Mouse (Mus musculus) natural killer cell, adult 2 months (primary cell): Measurements from ENCODE around the gene Prr5.
A peak's percentile ranks its signal among the peaks of the same experiment; 100 is the strongest.

ENCODE experiments used
- DNase-seq, 2 experiments: peaks; one replicate each; pipeline ENCODE4 v3.0.0; 2022; ENCODE audit warnings: low spot score in 2 of 2

Gene Prr5

DNA sequence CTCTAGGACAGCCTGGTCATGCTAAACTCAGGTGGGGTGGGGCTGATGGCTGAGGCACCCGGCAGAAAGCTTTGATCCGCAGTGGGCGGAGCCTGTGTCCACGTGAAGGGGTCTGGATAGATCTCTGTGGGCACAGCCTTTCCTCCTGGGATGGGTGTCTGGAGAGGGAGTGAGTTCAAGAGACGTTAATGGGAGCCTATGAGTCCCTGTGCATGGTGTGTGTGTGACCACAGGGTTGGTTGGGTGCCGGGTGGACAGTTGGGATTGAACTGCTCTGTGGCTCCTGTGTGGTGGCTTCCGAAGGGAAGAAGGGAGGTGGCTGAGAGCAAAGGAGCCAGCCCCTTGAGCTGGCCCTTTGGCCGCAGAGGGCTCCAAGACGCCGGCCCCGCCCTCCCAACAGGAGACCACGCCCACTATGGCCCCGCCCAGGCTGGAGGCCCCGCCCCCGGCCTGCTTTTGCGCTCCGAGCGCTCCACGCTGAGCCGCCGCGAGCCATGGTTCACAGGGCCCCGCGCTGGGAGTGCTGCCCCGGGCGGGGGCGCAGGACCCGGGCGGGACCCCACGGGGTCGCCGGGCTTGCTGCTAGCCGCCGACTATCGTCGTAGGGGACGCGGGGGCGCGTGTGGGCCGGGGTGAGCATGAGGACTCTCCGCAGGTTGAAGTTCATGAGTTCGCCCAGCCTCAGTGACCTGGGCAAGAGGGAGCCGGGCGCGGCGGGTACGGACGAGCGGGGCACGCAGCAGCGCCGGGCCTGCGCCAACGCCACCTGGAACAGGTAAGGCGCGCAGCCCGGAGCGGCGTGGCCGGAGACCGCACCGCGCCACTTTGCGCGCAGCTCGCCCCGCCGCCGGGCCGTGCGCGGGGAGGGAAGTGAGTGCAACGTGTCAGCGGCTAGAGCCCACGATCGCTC, 11.4 kb downstream of the Prr5 start:
- DNase-seq, result peak; percentile 89

DNA sequence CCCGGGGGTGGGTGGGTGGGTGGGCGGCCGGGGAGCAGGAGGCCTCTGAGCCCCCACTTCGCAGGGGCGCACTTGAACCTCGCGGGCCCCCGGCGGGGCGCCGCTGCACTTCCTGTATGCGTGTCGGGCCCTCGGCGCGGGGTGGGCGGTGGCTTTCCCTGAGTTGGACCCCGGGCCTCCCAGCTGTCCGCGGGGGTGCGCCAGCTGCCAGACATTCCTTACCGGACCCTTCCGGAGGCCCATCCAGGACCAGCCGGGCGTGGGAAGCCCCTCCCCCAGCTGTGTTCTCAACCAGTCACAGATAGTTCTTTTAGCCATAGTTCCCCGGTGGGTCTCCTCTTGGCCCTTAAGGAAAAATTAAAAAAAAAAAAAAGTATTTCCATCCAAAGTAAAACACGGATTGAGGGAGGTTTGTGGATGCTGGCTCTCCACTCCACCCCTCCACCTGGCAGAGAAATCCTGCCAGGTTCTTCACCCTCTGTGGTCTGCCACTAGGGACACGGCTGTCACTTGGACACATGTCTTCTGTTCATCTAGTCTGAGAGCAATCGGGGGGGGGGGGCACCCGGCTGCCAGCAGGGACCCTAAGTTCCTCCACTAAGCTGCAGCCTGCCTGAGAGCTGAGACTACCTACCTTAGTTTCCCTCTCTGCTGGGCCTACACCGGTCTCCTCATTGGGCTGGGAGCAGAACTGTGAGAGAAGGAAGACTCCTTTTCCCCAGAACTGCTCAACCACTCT, 12.2 kb downstream of the Prr5 start:
- DNase-seq, result no peak

DNA sequence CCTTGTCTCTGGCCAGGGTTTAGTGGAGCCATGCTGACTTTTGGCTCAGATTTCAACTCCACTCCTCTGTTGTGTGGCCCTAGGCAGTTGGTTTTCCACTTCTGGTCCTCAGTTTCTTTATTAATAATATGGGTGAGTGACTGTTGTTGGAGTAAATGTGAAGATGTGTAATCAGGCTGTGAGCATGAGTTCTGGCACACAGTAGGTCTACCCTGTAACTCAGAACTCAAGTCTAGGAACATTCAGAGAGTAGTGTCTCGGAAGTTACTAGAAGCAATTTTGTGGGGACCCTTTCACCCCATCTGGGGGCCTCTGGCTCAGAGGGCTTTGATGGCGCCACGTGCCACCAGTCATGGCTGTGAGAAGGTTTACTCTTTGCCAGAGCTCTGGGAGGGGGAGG, 12.8 kb downstream of the Prr5 start:
- no peak for DNase-seq

DNA sequence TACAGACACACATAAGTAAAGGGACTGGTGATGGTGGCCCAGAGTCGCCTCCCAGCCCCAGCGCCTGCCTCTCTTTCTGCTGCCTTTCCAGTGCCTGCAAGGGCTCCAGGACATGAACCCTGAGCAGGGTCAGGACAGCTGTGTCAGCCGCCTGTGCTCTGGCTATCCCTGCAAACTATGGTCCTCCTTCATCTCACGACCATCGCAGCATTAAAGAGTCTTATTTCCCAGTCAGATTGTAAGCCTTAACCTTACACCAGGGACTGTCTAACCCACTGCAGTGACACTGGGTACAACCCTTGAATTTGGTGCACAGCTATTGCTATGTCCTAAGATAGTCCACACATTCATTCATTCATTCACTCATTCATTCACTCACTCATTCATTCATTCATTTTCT, 13.4 kb downstream of the Prr5 start:
- no peak for DNase-seq

DNA sequence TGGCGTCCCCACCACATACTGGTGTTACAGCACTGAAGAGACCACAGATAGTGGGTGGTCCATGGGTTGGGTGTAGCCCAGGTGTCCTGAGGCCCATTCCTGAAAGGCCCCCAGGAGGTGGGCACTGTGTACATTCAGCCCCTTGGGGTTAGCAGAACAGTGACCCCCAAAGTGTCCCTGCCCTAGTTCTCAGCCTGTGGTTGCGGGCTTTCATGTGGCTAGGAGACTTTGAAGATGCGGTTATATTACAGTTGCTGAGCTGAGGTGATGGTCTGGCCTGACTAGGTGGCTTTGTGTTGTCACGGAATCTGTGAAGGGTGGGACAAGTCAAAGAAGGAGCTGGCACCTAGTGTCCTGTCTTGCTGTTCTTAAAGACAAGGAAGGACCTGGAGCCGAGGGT, 15.1 kb downstream of the Prr5 start:
- DNase-seq, result peak; percentile 57 to 73

DNA sequence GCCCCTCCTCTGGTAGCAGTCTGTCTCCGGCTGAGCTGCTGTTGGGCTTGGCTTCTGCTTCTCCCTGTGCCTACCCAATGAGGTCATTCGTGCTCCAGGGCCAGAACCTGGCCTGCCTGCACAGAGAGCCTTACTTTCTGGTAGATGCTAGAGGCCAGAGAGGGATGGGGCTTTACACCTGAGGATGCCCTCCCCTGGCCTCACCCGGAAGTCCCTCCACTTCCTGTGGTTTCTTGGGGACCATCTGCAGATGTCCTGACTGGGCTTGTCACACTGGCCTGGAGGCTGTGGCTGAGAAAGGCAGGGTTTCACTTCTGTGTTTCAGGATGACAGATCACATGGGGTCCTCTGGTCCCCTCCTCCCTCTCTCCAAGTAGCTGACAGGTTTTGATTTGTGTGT, 16.0 kb downstream of the Prr5 start:
- DNase-seq, result peak; percentile 87 to 90

DNA sequence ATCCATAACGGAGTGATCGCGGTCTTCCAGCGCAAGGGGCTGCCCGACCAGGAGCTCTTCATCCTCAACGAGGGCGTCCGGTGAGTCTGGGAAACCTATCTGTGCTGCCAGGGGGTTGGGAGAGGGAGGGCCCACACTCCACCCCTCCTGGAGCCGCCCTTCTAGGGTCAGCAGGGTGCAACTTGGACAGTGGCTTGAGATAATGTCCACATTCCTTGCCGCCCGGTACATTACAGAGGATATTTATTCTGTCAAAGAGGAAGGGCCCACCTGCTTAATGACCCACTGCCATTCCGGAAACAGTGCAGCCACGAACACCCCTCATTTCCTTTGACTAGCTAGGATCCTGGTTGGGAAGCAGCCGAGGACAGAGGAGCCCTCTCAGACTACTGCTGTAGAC, 18.5 kb downstream of the Prr5 start:
- DNase-seq, result no peak

DNA sequence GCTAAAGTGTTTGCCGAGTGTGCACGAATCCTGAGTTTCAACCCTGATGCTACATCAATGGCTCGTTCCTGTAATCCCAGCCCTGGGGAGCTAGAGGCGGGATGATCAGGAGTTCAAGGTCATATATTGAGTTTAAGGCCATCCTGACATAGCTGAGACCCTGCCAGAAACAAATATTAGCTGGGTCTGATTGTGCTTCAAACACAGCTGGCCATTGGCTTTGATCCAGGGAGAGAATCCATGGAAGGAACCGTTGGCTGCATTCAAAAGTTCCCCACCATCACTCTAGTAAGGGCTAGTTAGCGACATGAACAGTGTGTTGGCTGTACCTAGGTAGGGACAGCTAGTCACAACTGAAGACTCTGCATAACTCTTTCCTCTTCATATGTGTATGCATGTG, 19.9 kb downstream of the Prr5 start:
- no peak for DNase-seq

DNA sequence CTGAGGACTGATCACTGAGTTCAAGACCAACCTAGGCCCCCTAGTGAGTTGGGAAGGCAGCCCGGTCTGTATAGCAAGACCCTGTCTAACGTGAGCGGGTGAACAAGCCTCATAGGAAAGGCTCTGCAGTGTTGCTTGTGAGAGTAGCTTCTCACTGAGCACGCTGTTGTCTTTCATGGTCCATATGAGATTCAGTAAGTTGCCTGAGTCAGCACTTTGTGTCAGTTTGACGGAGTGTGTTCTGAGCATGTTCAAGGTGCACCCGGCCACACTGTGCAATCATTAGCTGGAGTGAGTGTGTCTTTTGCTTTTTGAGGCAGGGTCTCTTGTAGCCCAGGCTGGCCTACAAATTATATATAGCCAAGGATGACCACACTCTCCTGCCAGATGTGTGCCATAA, 22.1 kb downstream of the Prr5 start:
- no peak for DNase-seq

DNA sequence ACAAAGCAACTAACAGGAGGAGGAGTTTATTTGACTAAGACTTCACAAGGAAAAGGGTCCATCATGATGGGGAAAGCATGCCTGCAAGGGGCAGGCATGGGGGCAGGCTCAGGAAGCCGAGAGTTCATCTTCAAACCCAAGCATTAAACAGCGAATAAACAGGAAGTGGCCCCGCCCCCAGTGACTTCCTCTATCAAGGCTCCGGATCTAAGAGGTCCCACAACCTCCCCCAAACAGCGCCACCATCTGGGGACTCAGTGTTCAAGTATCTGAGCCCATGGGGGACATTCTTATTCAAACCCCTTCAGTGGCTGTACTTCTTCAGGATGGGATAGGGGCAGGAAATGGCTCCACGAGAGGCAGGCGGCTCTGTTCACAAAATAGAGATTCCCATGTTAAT, 23.2 kb downstream of the Prr5 start:
- DNase-seq, result peak in 1 of 2 experiments; percentile 67

DNA sequence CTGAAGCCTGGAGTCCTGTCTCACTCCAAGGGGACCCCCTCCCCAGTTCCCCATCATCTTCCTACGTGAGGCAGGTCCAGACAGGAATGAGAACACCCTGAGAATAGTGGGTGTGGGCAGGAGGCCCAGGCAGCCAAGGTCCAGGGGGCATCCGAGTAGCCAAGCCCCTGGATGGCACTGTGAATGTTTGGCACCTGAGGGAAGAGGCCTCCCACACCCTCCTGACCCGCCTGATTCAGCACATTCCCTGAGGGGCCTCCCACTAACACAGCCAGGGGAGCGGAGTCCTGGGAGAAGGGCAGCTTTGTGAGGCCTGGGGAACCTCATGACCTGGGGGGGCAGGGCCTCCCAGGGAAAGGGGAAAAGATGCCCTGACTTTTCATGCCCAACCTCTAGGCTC, 26.6 kb downstream of the Prr5 start:
- DNase-seq, result no peak

DNA sequence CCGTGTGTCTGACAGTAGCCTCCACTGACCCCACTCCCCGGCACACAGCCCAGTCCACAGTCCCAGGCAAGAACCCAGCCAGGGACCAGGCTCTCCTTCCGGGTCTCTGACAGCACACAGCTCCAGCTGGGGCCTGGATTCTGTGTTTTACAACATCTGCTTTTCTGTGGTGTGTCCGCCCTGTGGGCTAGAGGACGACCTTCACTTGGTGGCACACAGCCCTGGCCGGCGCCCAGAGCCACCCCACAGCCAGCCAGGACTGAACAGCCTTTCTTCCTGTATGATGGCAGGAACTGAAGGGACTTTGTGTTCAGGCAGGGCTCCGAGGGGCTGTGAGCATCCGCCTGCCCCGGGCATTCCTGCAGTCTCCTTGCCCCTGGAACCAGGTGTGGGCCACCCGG, 28.2 kb downstream of the Prr5 start:
- no peak for DNase-seq

DNA sequence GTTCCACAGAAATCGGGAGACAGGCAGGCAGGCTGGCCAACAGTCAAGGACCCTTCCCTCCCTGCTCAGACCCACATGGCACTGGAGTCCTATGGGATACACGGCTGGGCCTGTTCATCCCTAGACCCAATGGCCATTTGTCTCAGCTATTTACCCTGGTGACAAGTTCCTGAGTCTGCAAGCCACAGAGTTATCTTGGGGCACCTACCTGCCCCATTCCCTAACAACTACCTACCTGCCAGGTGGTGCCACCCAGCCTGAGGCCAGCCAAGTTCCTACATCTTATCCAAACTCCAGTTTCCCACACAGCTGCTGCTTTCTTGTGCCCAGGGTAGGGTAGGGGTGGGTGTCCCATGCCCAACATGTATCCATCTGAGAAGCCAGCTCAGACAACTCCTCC, 28.8 kb downstream of the Prr5 start:
- no peak for DNase-seq

DNA sequence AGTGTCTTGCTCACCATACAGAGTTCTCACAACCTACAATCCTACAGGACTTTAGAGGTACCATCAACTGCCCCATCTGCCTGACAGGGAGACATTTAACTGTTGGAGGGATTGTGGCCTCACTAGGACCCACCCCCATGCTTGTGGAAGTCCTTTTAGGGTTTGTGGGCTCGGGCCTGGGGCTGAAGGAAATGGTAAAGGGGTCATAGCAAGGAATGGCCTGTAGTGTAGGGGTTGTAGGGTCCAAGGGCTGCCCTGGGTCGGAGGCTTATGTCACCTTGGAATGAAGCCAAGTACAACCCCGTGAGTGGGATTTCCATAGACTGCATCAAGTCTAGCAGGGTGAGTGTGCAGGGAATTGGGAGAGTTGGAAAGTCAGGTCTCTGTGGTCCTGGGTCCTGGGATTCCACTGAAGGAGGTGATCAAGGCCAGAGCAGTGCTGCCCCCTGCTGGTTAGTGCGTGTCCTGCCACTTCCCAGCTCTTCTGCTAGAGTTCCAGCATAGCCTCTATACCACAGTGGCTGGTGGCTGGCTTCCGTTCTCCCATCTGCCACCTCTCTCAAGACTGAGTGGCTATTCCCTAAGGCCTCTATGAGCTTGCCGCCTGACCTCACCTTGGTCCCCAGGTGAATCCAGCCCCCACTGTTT, 30.9 kb downstream of the Prr5 start:
- DNase-seq, result peak; percentile 51 to 69

DNA sequence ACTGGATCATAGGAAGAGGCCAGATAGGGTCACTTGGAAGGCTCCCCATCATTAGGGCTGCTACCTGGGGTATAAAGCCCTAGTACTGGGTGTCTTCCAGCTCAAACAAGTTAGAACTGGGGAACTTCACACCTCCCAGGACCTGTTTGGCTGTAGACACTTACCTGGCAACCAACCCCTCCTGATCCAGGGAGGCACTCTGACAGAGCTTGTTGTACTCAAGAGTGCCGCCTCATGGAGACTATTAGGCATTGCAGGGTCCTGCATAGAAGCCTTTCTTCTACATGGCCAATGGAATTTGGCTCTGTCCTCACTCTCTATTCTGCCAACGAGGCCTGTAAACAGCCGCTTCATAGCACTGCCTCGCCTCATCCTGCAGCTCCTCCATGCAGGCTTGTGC, 32.5 kb downstream of the Prr5 start:
- peak; percentile 24 to 52 for DNase-seq

DNA sequence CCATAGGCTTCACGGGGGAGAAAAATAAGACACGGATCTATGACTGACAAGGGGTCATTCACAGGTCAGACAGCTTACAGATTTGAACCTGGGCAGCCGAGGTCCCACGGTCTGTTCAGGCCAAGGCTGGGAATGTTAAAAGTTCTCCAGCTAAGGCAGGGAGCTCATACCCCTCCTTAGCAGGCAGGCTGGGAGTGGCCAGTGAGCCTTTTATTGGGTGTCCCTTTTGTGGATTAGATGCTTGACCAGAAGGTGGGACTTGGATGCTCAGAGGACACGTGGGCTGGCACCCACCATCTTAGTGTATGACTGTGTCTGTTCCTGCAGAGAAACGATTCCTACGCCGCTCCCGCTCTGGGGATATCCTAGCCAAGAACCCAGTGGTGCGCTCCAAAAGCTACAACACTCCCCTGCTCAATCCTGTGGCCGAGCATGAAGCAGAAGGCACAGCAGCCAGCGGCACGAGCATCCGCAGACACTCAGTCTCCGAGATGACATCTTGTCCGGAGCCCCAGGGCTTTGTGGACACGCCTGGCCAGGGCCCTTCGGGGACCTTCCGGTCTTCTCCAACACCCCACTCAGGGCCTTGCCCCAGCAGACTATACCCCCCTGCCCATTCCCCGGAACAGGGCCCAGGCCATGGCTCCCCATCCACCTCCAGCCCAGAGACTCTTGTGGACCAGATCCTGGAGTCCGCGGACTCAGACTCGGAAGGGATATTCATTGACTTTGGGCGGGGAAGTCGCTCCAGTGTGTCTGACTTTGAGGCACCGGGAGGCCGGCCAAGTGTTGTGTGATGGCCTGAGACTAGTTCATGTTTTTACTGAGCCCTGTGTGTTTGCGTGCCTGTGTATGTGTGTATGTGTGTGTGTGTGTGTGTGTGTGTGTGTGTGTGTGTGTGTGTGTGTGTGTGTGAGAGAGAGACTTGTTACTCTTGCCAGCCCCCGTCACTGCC, 33.2 kb downstream of the Prr5 start:
- no peak for DNase-seq

DNA sequence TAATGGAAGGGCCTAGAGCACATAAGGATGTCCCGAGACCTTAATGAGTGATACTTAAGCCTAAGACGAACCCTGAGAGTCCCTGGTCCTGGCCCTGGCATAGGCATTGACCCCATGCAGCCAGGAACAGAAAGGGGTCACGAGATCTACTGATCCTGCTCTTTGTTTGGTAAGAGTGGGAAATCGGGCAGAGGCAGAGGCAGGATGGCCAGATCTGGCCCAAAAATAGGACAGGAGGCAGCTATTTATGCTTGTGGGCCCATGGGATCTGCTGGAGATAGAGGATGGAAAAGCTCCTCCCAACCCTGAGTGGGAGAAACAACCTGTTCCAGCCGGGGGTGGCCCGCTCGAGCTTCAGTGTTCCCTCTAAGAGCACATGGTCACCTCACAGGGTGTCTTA, 34.6 kb downstream of the Prr5 start:
- no peak for DNase-seq

DNA sequence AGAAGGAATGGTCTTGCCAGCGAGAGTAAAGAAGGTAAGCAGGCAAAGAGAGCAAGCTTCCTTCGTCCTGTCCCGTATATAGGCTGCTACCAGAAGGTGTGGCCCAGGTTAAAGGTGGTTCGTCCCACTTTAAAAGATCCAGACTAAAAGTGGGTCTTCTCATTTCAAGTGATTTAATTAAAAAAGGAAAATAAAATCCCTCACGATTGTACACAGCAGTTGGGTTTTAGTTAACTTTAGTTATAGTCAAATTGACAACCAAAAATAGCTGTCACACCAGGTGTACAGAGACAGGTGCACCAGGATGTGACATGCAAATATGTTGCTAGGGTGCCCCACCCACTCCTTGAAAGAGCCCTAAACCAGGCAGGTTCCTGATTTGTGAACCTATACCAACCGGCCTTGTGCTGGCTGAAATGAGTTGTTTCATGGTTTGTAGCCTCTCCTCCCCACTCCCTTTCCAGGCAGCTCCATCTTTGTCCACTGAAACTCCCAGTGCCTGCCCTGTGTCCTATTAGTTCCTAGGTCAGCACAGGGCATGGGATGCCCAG, 36.0 kb downstream of the Prr5 start:
- DNase-seq, result peak in 1 of 2 experiments; percentile 45

DNA sequence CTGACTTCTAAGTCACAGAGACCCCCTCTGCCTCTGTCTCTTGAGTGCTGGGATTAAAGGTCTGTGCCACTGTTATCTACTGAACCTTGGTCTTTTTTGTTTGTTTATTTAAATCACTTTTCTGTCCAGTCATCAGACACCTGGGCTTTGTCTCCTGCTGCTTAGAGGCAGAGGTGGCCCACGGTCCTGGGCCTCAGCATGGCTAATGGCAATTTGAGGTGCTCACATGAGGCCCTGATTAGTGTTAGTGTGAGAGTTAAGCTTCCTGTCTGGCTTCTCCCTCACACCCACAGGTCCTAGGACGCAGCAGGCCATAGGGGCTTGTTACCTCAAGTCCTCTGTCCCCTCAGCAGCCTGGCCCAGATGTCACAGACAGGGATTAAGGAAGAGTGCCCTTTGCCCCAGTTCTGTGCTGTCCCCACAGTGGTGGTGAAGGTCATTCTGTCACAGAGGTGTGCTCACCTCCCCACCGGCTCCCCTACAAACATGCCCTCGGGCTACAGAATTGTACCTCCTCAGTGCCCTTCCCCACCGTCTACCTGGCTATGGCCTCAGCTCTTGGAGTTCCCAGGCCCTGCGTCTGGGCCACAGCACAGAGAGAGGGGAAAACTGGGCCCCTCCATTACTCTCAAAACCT, 37.7 kb downstream of the Prr5 start:
- no peak for DNase-seq

DNA sequence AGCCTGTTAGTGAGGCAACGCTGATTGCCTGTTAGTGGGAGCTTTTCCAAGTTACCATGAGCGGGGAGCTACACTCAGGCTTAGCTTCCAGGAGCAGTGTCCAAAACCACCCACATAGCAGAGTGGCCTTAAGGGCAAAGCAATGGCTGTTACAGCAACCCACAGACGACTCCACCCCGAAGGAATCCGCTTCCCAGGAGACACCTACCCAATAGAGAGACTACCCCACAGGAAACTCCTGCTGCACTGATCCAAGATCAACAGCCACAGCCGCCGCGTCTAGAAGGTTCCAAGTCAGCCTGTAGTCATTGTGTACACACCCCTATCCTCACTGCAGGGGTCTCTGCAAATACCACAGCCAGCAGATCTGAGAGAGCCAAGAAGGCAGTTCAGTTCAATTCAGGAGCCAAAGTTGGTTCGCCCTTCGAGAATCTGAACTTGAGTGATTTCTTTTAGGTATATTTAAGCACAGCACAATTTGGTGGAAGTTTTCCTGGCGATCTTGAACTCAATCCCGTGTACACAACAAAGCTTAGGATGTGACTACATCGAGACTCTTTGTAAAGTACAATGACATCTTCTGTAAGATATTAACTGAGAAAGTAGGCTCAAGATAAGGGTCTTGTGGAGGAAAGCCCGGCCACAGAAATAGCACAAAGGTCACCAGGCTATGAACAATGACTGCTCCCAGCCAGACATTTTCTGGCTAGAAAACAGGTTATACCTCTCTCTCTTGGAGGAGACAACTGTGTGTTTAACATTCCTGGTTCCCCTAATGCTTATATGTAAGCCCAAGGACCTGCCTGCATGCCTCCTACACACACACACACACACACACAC, 43.4 kb downstream of the Prr5 start:
- no peak for DNase-seq
